Mouse (Mus musculus): ENCODE data around the gene Stat3. TPM values are rescaled to one million over a fixed set of nuclear protein-coding genes. Genes with fewer than 3 reads are reported as not detected.

Stat3 gene
- polyA plus RNA-seq, 1 experiment, result 65.1 TPM

GRCm38 (mm10) chr11:100946862-100947261 is 7.5 kb upstream of the Stat3 start:
- Histone ChIP-seq H3K27ac (ENCODE audit: insufficient read depth, low read length) (no peak overlapping the region), H3K27me3 (ENCODE audit: control insufficient read depth, insufficient read depth, low read length) (no peaks in the 10 kb centered on the region), H3K36me3 (ENCODE audit: control insufficient read depth, insufficient read depth, low read length) (no peaks in the 10 kb centered on the region), H3K4me1 (ENCODE audit: control insufficient read depth, insufficient read depth, insufficient read length) (peaks cover 2% of the 10 kb centered on the region; the same call in 1 of the 2 replicates), H3K4me3 (ENCODE audit: extremely low read depth, insufficient read depth, insufficient read length) (no peak overlapping the region)
- no peak for DNase-seq (ENCODE audit: low read depth in 1 of 2, low spot score in 2 of 2)
- 54% methylated on average over 4 of the region's 4 CpGs for WGBS
- TF ChIP-seq POLR2A (IDR thresholded peaks at IDR 0.05; ENCODE audit: low read depth, low read length) (no peak), CTCF (IDR thresholded peaks at IDR 0.05; ENCODE audit: extremely low read depth, insufficient read depth, insufficient read length, insufficient replicate concordance) (no peak)

DNA sequence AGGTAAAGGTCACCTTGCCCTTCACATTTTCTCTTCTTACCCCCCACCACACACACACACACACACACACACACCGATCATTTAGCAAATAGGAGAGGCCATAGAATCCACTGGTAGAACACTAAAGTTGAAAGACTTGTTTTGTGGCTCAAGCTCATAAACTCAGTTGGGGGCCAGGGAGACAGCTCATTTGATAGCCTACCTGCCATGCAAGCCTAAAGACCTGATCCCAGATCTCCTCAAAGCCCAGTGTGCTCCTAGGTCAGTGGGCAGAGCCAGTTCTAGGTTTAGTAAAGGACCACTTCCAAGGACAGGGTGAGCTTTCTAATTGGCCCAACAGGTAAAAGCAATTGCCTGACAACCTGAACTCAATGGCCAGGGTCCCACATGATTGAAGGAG is 3.0 kb upstream of the Stat3 start:
- WGBS, result 91% methylated on average over 1 of the region's 1 CpGs

GRCm38 (mm10) chr11:100938711-100939511 is 429 bp downstream of the Stat3 start:
- H3K4me1 ChIP-seq (ENCODE audit: control insufficient read depth, insufficient read depth, insufficient read length), result peaks cover 16% of the 10 kb centered on the region
- H3K36me3 ChIP-seq (ENCODE audit: control insufficient read depth, insufficient read depth, low read length), result no peaks in the 10 kb centered on the region
- peak overlapping the region; percentile 90 for H3K4me3 ChIP-seq (ENCODE audit: extremely low read depth, insufficient read depth, insufficient read length)
- under 1% methylated on average over 47 of the region's 48 CpGs for WGBS
- H3K27me3 ChIP-seq (ENCODE audit: control insufficient read depth, insufficient read depth, low read length), result no peaks in the 10 kb centered on the region
- no peak for DNase-seq (ENCODE audit: low read depth in 1 of 2, low spot score in 2 of 2)
- TF ChIP-seq CTCF (IDR thresholded peaks at IDR 0.05; ENCODE audit: extremely low read depth, insufficient read depth, insufficient read length, insufficient replicate concordance) (no peak), POLR2A (IDR thresholded peaks at IDR 0.05; ENCODE audit: low read depth, low read length) (peak; percentile 94)
- H3K27ac ChIP-seq (ENCODE audit: insufficient read depth, low read length), result peak overlapping the region; percentile 94

More for the DNA sequence above, 3.0 kb upstream of the Stat3 start:
- H3K4me3 ChIP-seq (ENCODE audit: extremely low read depth, insufficient read depth, insufficient read length), result no peak overlapping the region
- no peak for DNase-seq (ENCODE audit: low read depth in 1 of 2, low spot score in 2 of 2)
- H3K4me1 ChIP-seq (ENCODE audit: control insufficient read depth, insufficient read depth, insufficient read length), result no peaks in the 10 kb centered on the region
- no peaks in the 10 kb centered on the region for H3K36me3 ChIP-seq (ENCODE audit: control insufficient read depth, insufficient read depth, low read length)
- TF ChIP-seq CTCF (IDR thresholded peaks at IDR 0.05; ENCODE audit: extremely low read depth, insufficient read depth, insufficient read length, insufficient replicate concordance), result no peak
- TF ChIP-seq POLR2A (IDR thresholded peaks at IDR 0.05; ENCODE audit: low read depth, low read length), result no peak
- H3K27ac ChIP-seq (ENCODE audit: insufficient read depth, low read length), result no peak overlapping the region
- no peaks in the 10 kb centered on the region for H3K27me3 ChIP-seq (ENCODE audit: control insufficient read depth, insufficient read depth, low read length)

GRCm38 (mm10) chr11:100938112-100938511 is 1.2 kb downstream of the Stat3 start:
- 3% methylated on average over 5 of the region's 5 CpGs for WGBS
- Histone ChIP-seq H3K36me3 (ENCODE audit: control insufficient read depth, insufficient read depth, low read length) (no peaks in the 10 kb centered on the region), H3K27ac (ENCODE audit: insufficient read depth, low read length) (0 out of 2 replicates have a peak overlapping the region, but pooled peaks have one; percentile 41), H3K4me1 (ENCODE audit: control insufficient read depth, insufficient read depth, insufficient read length) (peaks cover 21% of the 10 kb centered on the region), H3K27me3 (ENCODE audit: control insufficient read depth, insufficient read depth, low read length) (no peaks in the 10 kb centered on the region), H3K4me3 (ENCODE audit: extremely low read depth, insufficient read depth, insufficient read length) (peak overlapping the region; percentile 19)
- TF ChIP-seq POLR2A (IDR thresholded peaks at IDR 0.05; ENCODE audit: low read depth, low read length) (no peak), CTCF (IDR thresholded peaks at IDR 0.05; ENCODE audit: extremely low read depth, insufficient read depth, insufficient read length, insufficient replicate concordance) (no peak)
- no peak for DNase-seq (ENCODE audit: low read depth in 1 of 2, low spot score in 2 of 2)

DNA sequence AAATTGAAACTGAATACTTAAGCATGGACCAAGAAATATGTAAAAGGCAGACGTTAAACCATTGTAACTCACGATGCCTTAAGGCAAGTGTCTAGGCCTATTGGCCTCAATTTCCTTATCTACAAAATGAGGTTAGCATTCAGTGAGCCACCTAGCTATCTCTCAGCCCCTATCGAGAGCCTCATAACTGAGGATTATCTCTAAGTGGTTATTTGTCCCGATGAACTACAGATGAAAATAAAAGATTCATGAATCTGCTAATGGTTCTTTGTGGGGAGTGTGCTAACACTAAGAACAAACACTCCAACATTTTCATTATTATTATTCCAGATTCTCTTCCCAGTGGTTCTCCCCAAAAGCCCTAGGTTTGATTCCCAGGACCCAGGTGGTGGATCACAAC is 2.0 kb downstream of the Stat3 start:
- no peak for TF ChIP-seq POLR2A (IDR thresholded peaks at IDR 0.05; ENCODE audit: low read depth, low read length)
- no peak for TF ChIP-seq CTCF (IDR thresholded peaks at IDR 0.05; ENCODE audit: extremely low read depth, insufficient read depth, insufficient read length, insufficient replicate concordance)
- WGBS, result 23% methylated on average over 4 of the region's 4 CpGs
- no peak for DNase-seq (ENCODE audit: low read depth in 1 of 2, low spot score in 2 of 2)
- no peaks in the 10 kb centered on the region for H3K36me3 ChIP-seq (ENCODE audit: control insufficient read depth, insufficient read depth, low read length)
- H3K4me1 ChIP-seq (ENCODE audit: control insufficient read depth, insufficient read depth, insufficient read length), result peaks cover 21% of the 10 kb centered on the region
- no peaks in the 10 kb centered on the region for H3K27me3 ChIP-seq (ENCODE audit: control insufficient read depth, insufficient read depth, low read length)
- no peak overlapping the region for H3K27ac ChIP-seq (ENCODE audit: insufficient read depth, low read length)
- no peak overlapping the region; the same call in 1 of the 2 replicates for H3K4me3 ChIP-seq (ENCODE audit: extremely low read depth, insufficient read depth, insufficient read length)

- Histone ChIP-seq H3K27ac (ENCODE audit: insufficient read depth, low read length) (no peak overlapping the region), H3K36me3 (ENCODE audit: control insufficient read depth, insufficient read depth, low read length) (no peaks in the 10 kb centered on the region), H3K27me3 (ENCODE audit: control insufficient read depth, insufficient read depth, low read length) (no peaks in the 10 kb centered on the region), H3K4me3 (ENCODE audit: extremely low read depth, insufficient read depth, insufficient read length) (no peak overlapping the region), H3K4me1 (ENCODE audit: control insufficient read depth, insufficient read depth, insufficient read length) (peaks cover 22% of the 10 kb centered on the region)
- no peak for DNase-seq (ENCODE audit: low read depth in 1 of 2, low spot score in 2 of 2)
- TF ChIP-seq CTCF (IDR thresholded peaks at IDR 0.05; ENCODE audit: extremely low read depth, insufficient read depth, insufficient read length, insufficient replicate concordance) (no peak), POLR2A (IDR thresholded peaks at IDR 0.05; ENCODE audit: low read depth, low read length) (no peak)
- WGBS, result 66% methylated on average over 8 of the region's 8 CpGs
Measured at GRCm38 (mm10) chr11:100935373-100936355, 3.7 kb downstream of the Stat3 start.
